ENCODE assay signal across 8 mouse cellular contexts in genomic region chr1:85736355-85737184, GRCm38 (mm10). TPM values are rescaled to one million over a fixed set of nuclear protein-coding genes. Genes with fewer than 3 reads are reported as not detected.
A peak's percentile ranks its signal among the peaks of the same experiment; 100 is the strongest.
DNase-seq lines count a peak whose midpoint lies in the region; ATAC-seq and TF ChIP-seq lines count a peak whose summit lies in the region.

No protein-coding gene starts in this region.

- peak; percentile 98 for TF ChIP-seq CTCF in layer of hippocampus, adult 2 months (conservative IDR thresholded peaks at IDR 0.05)
- peak; percentile 95 for TF ChIP-seq CTCF in lung, postnatal 0 days (IDR thresholded peaks at IDR 0.05)

- 0 out of 2 replicates have a peak overlapping the region, but pooled peaks have one; percentile 1 for H3K9ac ChIP-seq in forebrain, embryonic 12.5 days
- H3K9ac ChIP-seq in lung, postnatal 0 days (replicated peaks; ENCODE audit: low read depth) = no peak overlapping the region

- no peak overlapping the region for H3K27ac ChIP-seq in forebrain, embryonic 12.5 days
- no peak overlapping the region for H3K27ac ChIP-seq in layer of hippocampus, adult 2 months
- no peak overlapping the region for H3K27ac ChIP-seq in lung, postnatal 0 days (ENCODE audit: low read length)

- no peaks in the 10 kb centered on the region for H3K36me3 ChIP-seq in forebrain, embryonic 12.5 days (replicated peaks)
- no peaks in the 10 kb centered on the region for H3K36me3 ChIP-seq in lung, postnatal 0 days (ENCODE audit: insufficient read depth, low read length)

- 38% methylated on average over 18 of the region's 18 CpGs for WGBS in forebrain, embryonic 12.5 days
- WGBS in lung, postnatal 0 days = 29% methylated on average over 18 of the region's 18 CpGs

- H3K27me3 ChIP-seq in forebrain, embryonic 12.5 days = no peaks in the 10 kb centered on the region
- no peaks in the 10 kb centered on the region for H3K27me3 ChIP-seq in lung, postnatal 0 days (replicated peaks; ENCODE audit: insufficient read depth, low read length)

- peak; percentile 88 for DNase-seq in MEL-GATA-1-ER (ENCODE audit: extremely low read depth, low read depth)
- DNase-seq in c-Kit-positive CD71-positive TER-119-positive erythroid progenitor cells, embryonic 14.5 days (ENCODE audit: low spot score) = peak; percentile 83
- peak; percentile 86 for DNase-seq in heart, postnatal 4 days
- DNase-seq in layer of hippocampus, adult 2 months (ENCODE audit: low spot score in 2 of 2) = peak; percentile 52 to 82
- DNase-seq in lung, postnatal 0 days (ENCODE audit: low spot score) = peak; percentile 81
- DNase-seq in retina, postnatal 7 days (ENCODE audit: low read depth, low spot score) = peak; percentile 58
- peak; percentile 68 for DNase-seq in urinary bladder, postnatal 25 days (ENCODE audit: low spot score)

- H3K4me1 ChIP-seq in forebrain, embryonic 12.5 days = no peaks in the 10 kb centered on the region
- no peaks in the 10 kb centered on the region for H3K4me1 ChIP-seq in lung, postnatal 0 days (ENCODE audit: insufficient read depth, low read depth, low read length)

- TF ChIP-seq EP300 in lung, postnatal 0 days (IDR thresholded peaks at IDR 0.05) = no peak

- ATAC-seq in forebrain, embryonic 12.5 days (ENCODE audit: low FRiP score) = peak; percentile 57; the same call in 1 of the 2 replicates
- ATAC-seq in lung, postnatal 0 days = peak; percentile 63

- H3K4me2 ChIP-seq in forebrain, embryonic 12.5 days = peak overlapping the region; percentile 32
- H3K4me2 ChIP-seq in lung, postnatal 0 days (replicated peaks; ENCODE audit: low read depth, low read length) = peak overlapping the region; percentile 49

- no peak overlapping the region; the same call in 1 of the 2 replicates for H3K4me3 ChIP-seq in forebrain, embryonic 12.5 days (replicated peaks)
- peak overlapping the region; percentile 22; the same call in 1 of the 2 replicates for H3K4me3 ChIP-seq in layer of hippocampus, adult 2 months
- H3K4me3 ChIP-seq in lung, postnatal 0 days (ENCODE audit: low read depth, low read length) = peak overlapping the region; percentile 25; the same call in 1 of the 2 replicates

- H3K9me3 ChIP-seq in forebrain, embryonic 12.5 days = no peaks in the 10 kb centered on the region
- H3K9me3 ChIP-seq in lung, postnatal 0 days (ENCODE audit: low read length) = no peaks in the 10 kb centered on the region

RNA-seq across cellular contexts. Expression of gene A630001G21Rik, which starts 41.9 kb away (rescaled TPM):
- polyA plus RNA-seq in forebrain, embryonic 12.5 days (2016; fragmentation: Nextera tagmentation; extraction: Ambion mirVana) = 0.53 and 1.6 TPM in 2 replicates
- under 1 TPM; 0.54 to 0.88 TPM for total RNA-seq in heart, postnatal 4 days (2021)
- total RNA-seq in layer of hippocampus, adult 2 months (2021) = under 1 TPM; 0.59 to 0.79 TPM
- 1.5 and 1.8 TPM in 2 replicates for polyA plus RNA-seq in lung, postnatal 0 days (2015; fragmentation: Nextera tagmentation; extraction: Ambion mirVana)

RNA-seq across cellular contexts. Expression of gene Cab39, which starts 56.7 kb away (rescaled TPM):
- 68.3 and 69.7 TPM in 2 replicates for polyA plus RNA-seq in forebrain, embryonic 12.5 days (2016; fragmentation: Nextera tagmentation; extraction: Ambion mirVana)
- 100 to 1,000 TPM in 1 of 2 experiments, 10 to 100 TPM in 1; 90.7 to 102 TPM for total RNA-seq in heart, postnatal 4 days (2021)
- total RNA-seq in layer of hippocampus, adult 2 months (2021) = 100 to 1,000 TPM; 152 to 157 TPM
- polyA plus RNA-seq in lung, postnatal 0 days (2015; fragmentation: Nextera tagmentation; extraction: Ambion mirVana) = 37.3 and 37.7 TPM in 2 replicates
